Mouse (Mus musculus) thymus, adult 2 months (tissue): ENCODE results near the gene Bmp2k. TPM values are rescaled to one million over a fixed set of nuclear protein-coding genes. Genes with fewer than 3 reads are reported as not detected.

Experiments used
- DNase-seq: peaks from one replicate; pipeline ENCODE4 v3.0.0; 2021
- H3K27ac ChIP-seq: fragments of 200-500 bp; 2 replicates; pipeline ENCODE4 v1.5.1; 2012; ENCODE audit warnings: low read length, control low read depth; ENCODE audit not compliant: control insufficient read depth, insufficient read depth
- H3K27me3 ChIP-seq: fragments of 200-500 bp; 2 replicates; pipeline ENCODE4 v1.6.1; 2012; ENCODE audit warnings: mild to moderate bottlenecking, low read length, moderate library complexity, mixed read lengths; ENCODE audit not compliant: control insufficient read depth, insufficient read depth
- H3K36me3 ChIP-seq: fragments of 200-500 bp; 2 replicates; pipeline ENCODE4 v1.6.1; 2012; ENCODE audit warnings: mild to moderate bottlenecking, low read length, moderate library complexity; ENCODE audit not compliant: control insufficient read depth, insufficient read depth
- H3K4me1 ChIP-seq: fragments of 200-500 bp; replicated peaks from 2 replicates; pipeline ENCODE4 v1.6.1; 2012; ENCODE audit warnings: low read length; ENCODE audit not compliant: control insufficient read depth, insufficient read depth
- H3K4me3 ChIP-seq: fragments of 200-500 bp; 2 replicates; pipeline ENCODE4 v1.5.1; 2012; ENCODE audit warnings: mild to moderate bottlenecking, low read length, control low read depth, moderate library complexity; ENCODE audit not compliant: control insufficient read depth, insufficient read depth
- CTCF ChIP-seq: fragments of 200-500 bp; IDR thresholded peaks from 2 replicates; pipeline ENCODE4 v1.5.1; 2012; ENCODE audit warnings: mild to moderate bottlenecking, control low read depth, low read length, moderate library complexity, borderline replicate concordance; ENCODE audit not compliant: control insufficient read depth, poor library complexity, insufficient read depth; ENCODE audit errors: extremely low read depth
- POLR2A ChIP-seq: fragments of 200-500 bp; IDR thresholded peaks from 2 replicates; pipeline ENCODE4 v1.6.1; 2012; ENCODE audit warnings: mild to moderate bottlenecking, low read length, control low read depth, moderate library complexity; ENCODE audit not compliant: control insufficient read depth, poor library complexity, insufficient read depth; ENCODE audit errors: extremely low read depth
- WGBS: fragments of 180-500 bp; shearing (Covaris S2); methylation state at CpG from one replicate; pipeline ENCODE4 v1.1.7; 2018; 5-methylcytosine and 5-hydroxymethylcytosine counted together
- polyA plus RNA-seq: library from polyadenylated mRNA; depleted of rRNA; stranded (reverse); fragments of >200 nt; gene quantifications from 2 replicates; pipeline ENCODE4 v1.2.3, GENCODE M21; 2012

Bmp2k gene
- polyA plus RNA-seq, 1 experiment: 21.7 TPM

- 49% methylated on average over 13 of the region's 13 CpGs for WGBS
- Histone ChIP-seq H3K27ac (no peak overlapping the region), H3K36me3 (no peaks in the 10 kb centered on the region), H3K4me1 (no peaks in the 10 kb centered on the region), H3K4me3 (no peak overlapping the region), H3K27me3 (no peaks in the 10 kb centered on the region)
- TF ChIP-seq CTCF (no peak), POLR2A (no peak)
- DNase-seq: no peak
These were observed 18.0 kb upstream of the Bmp2k start for GRCm38 (mm10) chr5:96979296-96980007.

DNA sequence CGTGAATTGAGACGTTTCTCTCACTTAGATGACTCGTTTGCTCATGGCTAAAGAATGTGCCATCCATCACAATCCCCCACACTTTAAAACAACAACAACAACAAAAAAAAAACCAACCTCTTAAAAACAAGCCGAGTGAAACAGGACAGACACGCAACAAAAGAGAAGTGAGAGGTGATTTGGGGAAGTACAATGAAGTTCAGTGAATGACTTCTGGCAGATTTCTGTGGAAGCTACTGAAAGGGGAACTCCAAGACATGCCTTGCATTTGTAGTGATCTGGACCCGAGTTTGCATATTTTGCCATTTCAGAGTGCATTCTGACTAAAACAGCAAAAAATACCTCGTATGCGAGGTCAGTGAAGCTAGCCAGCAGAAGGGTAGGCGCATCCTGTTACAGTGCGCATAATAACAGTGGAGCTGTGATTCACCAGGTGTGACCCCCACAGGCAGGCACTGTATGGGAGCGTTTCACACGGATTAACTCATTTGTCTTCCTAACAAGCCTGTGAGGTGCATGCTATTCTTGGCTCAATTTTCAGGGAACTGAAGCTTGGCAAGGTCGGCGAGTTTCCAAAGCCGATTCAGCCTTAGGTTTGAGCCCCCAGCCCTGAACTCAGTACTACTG lies 17.4 kb upstream of the Bmp2k start:
- no peak overlapping the region for H3K27ac ChIP-seq
- no peak for DNase-seq
- no peaks in the 10 kb centered on the region for H3K36me3 ChIP-seq
- no peak overlapping the region for H3K4me3 ChIP-seq
- 12% methylated on average over 15 of the region's 15 CpGs for WGBS
- TF ChIP-seq CTCF (no peak), POLR2A (no peak)
- no peaks in the 10 kb centered on the region for H3K4me1 ChIP-seq
- no peaks in the 10 kb centered on the region for H3K27me3 ChIP-seq

- Histone ChIP-seq H3K4me1 (no peaks in the 10 kb centered on the region), H3K27me3 (no peaks in the 10 kb centered on the region), H3K4me3 (no peak overlapping the region), H3K36me3 (no peaks in the 10 kb centered on the region), H3K27ac (no peak overlapping the region)
- DNase-seq: no peak
- 91% methylated on average over 3 of the region's 3 CpGs for WGBS
- TF ChIP-seq CTCF: no peak
- TF ChIP-seq POLR2A: no peak
These were observed 15.5 kb upstream of the Bmp2k start for GRCm38 (mm10) chr5:96981987-96982386.

DNA sequence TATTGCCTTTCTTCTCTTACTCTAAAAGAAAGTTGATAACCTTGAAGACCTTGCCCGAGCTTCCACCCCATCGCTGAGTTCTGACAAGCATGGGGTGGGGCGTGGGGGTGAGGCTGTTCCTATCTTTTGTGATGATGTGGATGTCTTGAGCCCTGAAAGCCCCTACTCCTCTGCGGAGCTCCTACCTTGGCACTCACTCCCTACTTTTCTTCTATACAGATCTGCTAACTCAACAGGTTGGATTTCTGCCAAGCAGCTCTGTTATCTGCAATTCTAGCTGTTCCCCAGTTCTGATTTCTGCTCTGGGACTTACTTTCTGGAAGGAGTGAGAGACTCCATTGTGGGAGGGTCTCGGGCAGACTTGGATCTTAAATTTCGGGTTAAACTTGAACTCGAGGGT lies 14.3 kb upstream of the Bmp2k start:
- TF ChIP-seq POLR2A: no peak
- TF ChIP-seq CTCF: no peak
- 78% methylated on average over 7 of the region's 7 CpGs for WGBS
- Histone ChIP-seq H3K4me1 (no peaks in the 10 kb centered on the region), H3K36me3 (no peaks in the 10 kb centered on the region), H3K4me3 (no peak overlapping the region), H3K27me3 (no peaks in the 10 kb centered on the region), H3K27ac (no peak overlapping the region)
- no peak for DNase-seq

- H3K4me3 ChIP-seq: no peak overlapping the region
- no peaks in the 10 kb centered on the region for H3K36me3 ChIP-seq
- 89% methylated on average over 3 of the region's 3 CpGs for WGBS
These were observed 10.6 kb upstream of the Bmp2k start for GRCm38 (mm10) chr5:96986850-96987249.

GRCm38 (mm10) chr5:96988880-96989279 lies 8.6 kb upstream of the Bmp2k start:
- H3K36me3 ChIP-seq: no peaks in the 10 kb centered on the region
- no peak for DNase-seq
- 92% methylated on average over 4 of the region's 4 CpGs for WGBS
- H3K27ac ChIP-seq: no peak overlapping the region
- TF ChIP-seq CTCF (no peak), POLR2A (no peak)
- H3K4me3 ChIP-seq: no peak overlapping the region
- peaks cover 8% of the 10 kb centered on the region for H3K4me1 ChIP-seq
- no peaks in the 10 kb centered on the region for H3K27me3 ChIP-seq

More at GRCm38 (mm10) chr5:96986850-96987249, 10.6 kb upstream of the Bmp2k start:
- no peak for TF ChIP-seq POLR2A
- no peak for TF ChIP-seq CTCF
- peaks cover 8% of the 10 kb centered on the region for H3K4me1 ChIP-seq
- no peak overlapping the region for H3K27ac ChIP-seq
- H3K27me3 ChIP-seq: no peaks in the 10 kb centered on the region
- DNase-seq: no peak

GRCm38 (mm10) chr5:96991156-96991555 lies 6.3 kb upstream of the Bmp2k start:
- DNase-seq: no peak
- no peak overlapping the region for H3K27ac ChIP-seq
- no peak overlapping the region for H3K4me3 ChIP-seq
- no peaks in the 10 kb centered on the region for H3K36me3 ChIP-seq
- no peak for TF ChIP-seq CTCF
- no peak for TF ChIP-seq POLR2A
- 99% methylated on average over 6 of the region's 6 CpGs for WGBS
- peaks cover 8% of the 10 kb centered on the region for H3K4me1 ChIP-seq
- H3K27me3 ChIP-seq: no peaks in the 10 kb centered on the region
